Mouse (Mus musculus): Measurements from ENCODE around the gene Fa2h. TPM values are rescaled to one million over a fixed set of nuclear protein-coding genes. Genes with fewer than 3 reads are reported as not detected.
"Not testable (repeated sequence)": the region's sequence is repeated elsewhere in the genome, so short reads cannot be mapped to it uniquely, and the experiment has no call there.

Gene Fa2h
- total RNA-seq, 2 experiments from 2014 or later = 0.25 to 0.95 TPM

DNA sequence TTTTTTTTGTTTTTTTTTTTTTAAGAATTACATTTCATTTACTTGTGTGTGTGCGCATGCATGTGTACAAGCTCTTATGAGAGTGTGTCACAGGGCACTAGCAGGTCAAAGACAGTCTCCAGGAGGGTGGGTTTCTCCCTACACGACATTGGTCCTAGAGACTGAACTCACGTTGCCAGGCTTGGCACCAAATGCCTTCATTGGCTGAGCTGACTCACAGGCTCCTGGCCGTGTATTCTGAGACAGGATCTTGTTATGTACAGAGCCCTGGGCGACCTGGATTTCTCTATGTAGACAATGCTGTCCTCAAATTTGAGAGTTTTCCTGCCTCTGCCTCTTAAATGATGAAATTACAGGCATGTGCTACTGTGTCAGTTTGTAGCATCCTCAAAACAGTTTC is 33.7 kb downstream of the Fa2h start:
- no peak for DNase-seq (ENCODE audit: low spot score in 2 of 2)

DNA sequence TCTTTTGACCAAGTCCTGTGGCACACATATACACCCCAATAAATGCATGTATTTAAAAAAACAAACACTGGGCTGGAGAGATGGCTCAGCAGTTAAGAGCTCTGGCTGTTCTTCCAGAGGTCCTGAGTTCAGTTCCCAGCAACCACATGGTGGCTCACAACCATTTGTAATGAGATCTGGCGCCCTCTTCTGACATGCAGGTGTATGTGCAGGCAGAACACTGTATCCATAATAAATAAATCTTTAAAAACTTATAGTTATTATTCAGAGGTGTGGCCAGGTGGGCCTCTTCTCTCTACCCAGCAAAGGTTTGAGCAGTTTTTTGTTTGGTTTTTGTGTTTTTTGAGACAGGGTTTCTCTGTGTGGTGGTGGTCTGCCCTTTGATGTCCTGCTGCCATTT is 34.7 kb downstream of the Fa2h start:
- DNase-seq (ENCODE audit: low spot score in 2 of 2) = no peak

DNA sequence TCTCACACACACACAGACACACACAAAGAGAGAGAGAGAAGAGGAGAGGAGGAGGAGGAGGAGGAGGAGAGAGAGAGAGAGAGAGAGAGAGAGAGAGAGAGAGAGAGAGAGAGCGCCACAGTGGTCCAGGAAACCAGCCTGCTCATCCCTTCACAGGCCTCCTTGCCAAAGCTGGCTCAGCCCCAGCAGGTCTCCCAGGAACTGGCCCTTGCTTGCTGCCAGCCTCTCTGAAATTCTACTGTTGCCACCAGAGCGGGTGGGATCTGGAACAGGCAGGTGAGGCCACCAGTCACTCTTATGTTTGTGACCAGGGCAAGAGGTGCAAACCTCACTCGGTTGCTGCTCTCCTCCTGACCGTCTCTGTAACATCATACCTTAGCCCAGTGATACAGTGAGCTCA is 36.2 kb downstream of the Fa2h start:
- DNase-seq (ENCODE audit: low spot score in 2 of 2) = no peak

DNA sequence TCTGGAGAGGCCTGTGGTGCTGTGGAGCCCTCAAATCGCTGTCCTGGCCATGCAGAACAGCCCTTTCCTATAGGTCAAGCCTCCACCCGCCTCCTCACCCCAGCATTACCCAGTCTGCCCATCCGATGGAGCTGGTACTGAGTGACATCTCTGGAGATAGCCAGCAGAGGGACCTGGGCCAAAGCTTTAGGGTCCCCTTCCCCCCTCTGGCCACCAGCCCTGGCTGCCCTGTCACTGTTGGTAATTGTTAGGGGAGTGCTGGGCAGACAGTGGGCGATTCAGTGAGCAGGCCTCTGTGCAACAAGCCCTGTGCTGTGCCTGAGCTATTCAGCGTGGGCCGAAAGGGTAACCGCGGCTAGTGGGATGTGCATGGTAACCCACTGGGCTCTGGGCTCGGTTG is 40.1 kb downstream of the Fa2h start:
- DNase-seq (ENCODE audit: low spot score in 2 of 2) = no peak

DNA sequence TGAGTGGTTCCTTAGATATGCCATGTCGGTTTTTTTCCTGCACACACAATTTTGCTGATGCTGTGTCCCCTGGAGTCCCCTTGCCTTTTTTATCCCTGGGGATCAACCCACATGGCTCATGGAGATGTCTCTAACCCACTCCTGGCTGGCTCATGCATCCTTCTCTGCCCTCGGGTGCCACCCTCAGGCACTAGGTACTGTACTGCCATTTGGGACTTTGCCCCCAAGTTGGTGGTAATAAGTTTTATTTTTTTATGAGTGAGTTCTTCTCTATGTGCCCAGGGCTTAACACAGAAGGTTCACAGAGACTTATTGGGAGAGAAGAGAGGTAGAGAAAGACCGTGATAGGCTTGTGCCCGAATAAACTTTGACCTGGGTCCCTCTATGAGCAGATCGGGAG is 41.3 kb downstream of the Fa2h start:
- no peak for DNase-seq (ENCODE audit: low spot score in 2 of 2)

DNA sequence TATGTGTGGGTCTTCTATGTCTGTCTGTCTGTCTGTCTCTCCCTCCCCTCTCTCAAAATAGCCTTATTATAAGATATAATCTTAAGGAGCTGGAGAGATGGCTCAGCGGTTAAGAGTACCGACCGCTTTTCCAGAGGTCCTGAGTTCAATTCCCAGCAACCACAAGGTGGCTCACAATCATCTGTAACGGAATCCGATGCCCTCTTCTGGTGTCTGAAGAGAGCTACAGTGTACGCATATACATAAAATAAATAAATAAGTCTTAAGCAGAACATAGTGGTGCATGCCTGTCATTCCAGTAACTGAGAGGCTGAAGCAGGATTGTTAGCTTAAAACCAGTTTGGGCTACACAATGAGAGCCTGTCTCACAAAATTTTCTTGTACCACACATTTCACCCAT is 43.0 kb downstream of the Fa2h start:
- no peak for DNase-seq (ENCODE audit: low spot score in 2 of 2)

DNA sequence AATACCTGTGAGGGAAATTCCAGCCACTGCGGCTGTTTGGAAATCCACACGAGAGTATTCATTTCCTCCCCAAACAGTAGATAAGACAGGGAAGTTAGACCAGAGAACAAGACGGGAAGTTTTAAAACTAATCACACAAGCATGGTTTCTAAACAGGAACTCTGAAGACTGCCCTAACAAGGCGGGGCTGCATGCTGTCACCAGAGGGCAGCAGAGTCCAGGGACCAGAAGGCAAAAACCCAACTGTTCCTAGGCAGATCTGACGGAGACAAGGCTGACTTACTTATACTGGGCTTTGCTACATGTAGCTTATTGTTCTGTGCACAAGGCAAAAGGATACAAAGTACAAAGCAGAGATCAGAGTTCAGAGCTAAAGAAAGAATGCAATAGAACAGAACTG is 50.4 kb downstream of the Fa2h start:
- peak; percentile 59 to 73 for DNase-seq (ENCODE audit: low spot score in 2 of 2)

DNA sequence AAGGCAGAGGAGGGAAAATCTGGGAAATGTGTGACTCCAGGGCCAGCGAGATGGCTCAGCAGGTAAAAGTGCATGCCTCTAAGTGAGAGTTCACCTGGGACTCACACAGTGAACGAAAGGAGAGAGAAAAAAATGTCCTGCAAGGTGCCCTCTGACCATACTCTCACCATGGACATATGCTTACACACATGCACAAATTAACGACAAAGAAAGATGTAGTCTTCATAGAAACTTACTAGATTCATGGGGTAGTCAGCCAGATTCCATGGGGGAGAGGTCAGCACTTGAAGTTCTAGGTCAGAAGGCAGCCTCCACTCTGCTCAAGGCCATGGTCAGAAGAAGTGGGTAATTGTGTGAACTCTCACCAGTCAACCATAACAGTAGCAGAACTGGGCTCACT is 53.4 kb downstream of the Fa2h start:
- DNase-seq (ENCODE audit: low spot score in 2 of 2) = no peak

DNA sequence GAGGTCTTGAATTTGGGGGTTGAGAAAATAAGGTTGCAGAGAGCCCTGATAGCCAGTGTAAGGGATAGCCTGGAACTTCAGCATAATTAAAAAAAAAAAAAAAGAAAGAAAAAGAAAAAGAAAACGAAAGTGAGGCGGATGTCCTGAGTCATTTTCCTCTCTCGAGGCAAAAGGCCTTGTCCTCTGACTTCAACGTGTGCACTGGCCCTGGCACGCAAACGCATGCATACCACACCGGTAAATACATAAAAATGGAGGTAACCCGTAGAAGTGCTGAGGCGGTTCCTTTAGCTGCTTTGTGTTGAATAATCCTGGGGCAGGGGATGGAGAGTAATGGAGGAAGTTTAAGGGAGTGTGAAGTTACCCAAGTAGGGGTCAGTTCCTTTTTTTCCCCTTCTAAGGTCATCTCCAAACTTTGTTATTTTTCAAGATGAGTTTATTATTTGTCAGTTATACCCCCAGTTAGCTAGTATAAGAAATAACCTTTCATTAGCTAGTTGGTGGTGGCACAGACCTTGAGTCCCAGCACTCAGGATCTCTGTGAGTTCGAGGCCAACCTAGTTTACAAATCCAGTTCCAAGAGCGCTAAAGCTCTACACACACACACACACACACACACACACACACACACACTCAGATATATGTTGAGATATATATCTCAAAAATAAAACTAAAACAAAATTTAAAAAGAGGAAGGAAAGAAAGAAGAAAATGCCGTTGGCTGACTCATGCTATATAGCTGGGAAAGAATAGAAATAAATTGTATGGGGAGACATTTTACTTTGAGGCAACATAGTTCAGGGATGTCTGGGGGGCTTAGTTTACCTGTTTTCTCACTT is 55.0 kb downstream of the Fa2h start:
- DNase-seq (ENCODE audit: low spot score in 2 of 2) = no peak

DNA sequence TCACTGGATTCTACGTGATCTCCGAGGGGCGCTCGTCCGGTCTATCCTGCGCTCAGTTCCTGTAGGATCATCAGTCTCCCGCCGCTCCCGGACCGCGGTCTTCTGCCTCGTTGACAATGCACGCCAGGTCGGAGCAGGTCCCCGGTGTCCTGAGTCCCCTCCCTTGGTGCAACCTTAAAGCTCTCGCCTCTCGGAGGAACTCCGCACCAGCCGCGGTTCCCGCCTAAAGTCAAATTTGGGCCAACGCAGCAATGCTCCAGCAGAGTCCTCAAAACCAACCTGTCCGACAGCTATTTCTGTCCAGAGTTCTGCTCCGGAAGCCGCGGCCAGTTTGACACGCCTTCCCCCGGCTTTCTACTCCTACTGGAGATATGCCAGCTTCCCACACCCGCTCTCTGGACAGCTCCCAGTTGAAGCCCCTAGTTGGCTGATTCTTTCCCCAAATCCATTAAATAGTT is 55.7 kb downstream of the Fa2h start, which contains the start of gene Mlkl:
Gene Mlkl (minus strand): TSS at position 288 of the 458 bp plus-strand sequence.
- DNase-seq (ENCODE audit: low spot score in 2 of 2) = peak; percentile 39 to 44

DNA sequence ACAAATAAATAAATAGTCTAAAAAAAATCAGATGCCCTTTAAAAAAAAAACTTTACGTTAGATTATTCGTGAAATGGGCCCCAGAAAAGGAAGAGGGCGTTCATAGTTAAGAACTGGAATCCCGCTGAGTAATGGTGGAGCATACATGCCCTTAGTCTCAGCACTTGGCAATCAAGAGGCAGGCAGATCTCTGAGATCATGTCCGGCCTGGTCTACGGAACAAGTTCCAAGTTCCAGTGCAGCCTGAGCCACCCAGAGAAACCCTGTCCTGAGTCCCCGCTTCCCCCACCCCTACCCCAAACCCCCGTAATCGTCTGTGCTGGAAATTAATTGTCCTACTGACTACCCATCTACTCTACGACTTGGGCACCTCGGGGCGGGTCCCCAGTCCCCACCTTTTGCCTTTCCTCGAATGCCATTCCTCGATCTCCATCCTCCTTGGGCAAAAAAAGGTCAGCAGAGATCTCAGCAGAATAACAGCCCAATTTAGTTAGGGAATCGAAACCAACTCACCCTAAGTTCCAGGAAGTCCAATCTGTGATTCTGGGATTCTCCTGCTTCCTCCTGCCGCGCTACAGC is 56.2 kb downstream of the Fa2h start:
- no peak for DNase-seq (ENCODE audit: low spot score in 2 of 2)

DNA sequence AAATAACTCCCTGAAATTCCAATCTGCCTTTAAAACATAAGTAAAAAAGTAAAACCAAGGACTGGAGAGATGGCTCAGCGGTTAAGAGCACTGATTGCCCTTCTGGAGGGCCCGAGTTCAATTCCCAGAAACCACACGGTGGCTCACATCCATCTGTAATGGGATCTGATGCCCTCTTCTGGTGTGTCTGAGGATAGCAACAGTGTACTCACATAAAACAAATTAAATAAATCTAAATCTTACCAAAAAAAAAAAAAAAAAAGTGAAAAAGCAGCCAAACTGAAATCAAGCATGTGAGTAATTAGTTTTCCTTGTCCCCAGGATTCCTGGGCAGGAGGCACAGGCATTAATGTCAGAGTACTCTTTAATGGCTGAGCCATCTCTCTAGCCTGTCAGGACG is 56.9 kb downstream of the Fa2h start:
- no peak for DNase-seq (ENCODE audit: low spot score in 2 of 2)

DNA sequence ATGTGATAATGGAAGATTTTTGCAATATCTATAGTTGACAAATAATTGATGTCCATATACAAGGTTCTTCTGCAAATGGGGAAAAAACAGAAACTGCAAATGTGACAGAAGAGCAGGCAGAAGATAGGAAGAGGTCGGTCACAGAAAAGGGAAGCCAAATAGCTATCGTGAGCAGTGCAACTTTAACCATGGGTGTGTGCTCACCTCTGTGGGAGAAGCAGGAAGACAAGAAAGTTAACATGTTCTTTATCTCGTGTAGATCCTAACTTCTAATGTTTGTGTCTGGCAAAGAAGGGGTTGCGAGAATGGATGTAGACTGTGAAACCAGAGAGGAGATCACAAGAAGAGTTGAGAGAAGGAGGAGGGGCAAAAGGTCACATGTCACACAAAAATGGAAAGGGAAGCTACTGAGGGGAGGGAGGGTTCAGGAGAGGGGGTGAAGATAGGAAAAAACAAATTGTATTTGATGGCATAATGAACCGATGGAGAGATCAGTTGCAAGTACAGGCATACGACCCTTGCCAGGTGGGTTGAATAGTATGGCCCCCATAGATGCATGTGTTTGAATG is 68.3 kb downstream of the Fa2h start:
- DNase-seq (ENCODE audit: low spot score in 2 of 2) = no peak

DNA sequence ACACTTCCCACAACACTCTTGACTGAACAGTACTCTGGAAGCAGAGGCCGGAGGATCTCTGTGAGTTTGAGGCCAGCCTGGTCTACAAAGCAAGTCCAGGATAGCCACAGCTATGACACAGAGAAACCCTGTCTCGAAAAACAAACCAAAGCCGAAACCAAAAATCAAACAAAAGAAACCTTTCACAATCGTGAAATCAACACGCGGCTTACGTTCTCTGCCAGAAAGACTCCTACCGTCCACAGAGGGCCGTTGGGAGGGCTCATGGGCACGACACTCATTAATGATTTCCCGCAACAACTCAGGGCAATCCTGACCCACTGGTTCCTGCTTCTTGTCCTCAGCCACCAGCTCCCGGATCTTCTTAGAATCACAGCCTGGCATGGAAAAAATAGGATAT is 78.9 kb downstream of the Fa2h start:
- DNase-seq (ENCODE audit: low spot score in 2 of 2) = no peak

DNA sequence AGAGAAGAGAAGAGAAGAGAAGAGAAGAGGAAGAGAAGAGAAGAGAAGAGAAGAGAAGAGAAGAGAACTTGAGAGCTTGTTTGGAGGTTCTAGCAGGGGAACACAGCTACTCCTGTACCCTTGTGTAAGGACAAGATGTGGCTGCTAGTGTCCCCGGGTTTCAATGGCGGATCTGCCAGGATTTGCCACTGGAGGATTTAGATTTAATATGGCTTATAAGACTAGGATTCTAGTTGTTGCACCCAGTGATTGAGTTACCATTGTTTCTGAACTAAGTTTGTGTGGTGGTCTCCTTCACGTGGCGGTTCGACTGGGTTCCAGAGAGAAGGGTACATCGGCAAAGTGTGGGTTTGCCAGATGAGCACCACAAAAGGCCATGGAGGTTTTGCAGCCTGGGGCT is 79.7 kb downstream of the Fa2h start:
- not testable (repeated sequence) for DNase-seq (ENCODE audit: low spot score in 2 of 2)

DNA sequence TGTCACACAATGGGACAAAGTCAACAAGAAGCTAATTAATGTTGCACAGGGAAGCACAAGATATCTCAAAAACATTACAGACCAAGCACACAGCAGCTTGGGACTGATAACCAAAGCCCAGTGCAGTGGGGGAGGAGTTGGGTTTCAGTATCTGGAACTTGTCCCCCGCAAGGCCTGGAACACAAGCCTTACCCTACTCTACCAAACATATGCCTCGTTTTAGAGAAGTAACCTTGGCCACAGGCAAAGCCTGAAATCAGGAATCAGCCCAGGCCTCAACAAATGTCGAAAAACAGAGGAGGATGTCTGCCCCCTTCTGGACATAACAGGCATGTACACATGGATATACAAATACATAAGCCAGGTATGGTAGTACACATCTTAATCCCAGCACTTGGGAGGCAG is 80.9 kb downstream of the Fa2h start:
- no peak for DNase-seq (ENCODE audit: low spot score in 2 of 2)

DNA sequence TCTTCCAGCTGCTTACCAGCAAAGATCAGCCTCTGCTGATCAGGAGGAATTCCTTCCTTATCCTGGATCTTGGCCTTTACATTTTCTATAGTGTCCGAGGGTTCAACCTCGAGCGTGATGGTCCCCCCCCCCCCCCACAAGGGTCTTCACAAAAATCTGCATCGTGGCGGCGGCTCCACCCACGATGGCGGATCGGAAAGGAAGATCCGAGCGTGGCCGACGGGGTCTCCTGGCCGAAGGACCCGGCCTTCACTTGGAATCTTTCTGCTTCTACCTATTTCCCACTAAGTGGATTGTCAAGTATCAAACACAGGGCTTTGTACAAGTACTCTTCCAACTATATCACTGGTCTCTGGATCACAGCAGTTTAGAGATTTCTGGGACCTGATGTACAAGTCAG is 83.6 kb downstream of the Fa2h start:
- DNase-seq (ENCODE audit: low spot score in 2 of 2) = not testable (repeated sequence)

DNA sequence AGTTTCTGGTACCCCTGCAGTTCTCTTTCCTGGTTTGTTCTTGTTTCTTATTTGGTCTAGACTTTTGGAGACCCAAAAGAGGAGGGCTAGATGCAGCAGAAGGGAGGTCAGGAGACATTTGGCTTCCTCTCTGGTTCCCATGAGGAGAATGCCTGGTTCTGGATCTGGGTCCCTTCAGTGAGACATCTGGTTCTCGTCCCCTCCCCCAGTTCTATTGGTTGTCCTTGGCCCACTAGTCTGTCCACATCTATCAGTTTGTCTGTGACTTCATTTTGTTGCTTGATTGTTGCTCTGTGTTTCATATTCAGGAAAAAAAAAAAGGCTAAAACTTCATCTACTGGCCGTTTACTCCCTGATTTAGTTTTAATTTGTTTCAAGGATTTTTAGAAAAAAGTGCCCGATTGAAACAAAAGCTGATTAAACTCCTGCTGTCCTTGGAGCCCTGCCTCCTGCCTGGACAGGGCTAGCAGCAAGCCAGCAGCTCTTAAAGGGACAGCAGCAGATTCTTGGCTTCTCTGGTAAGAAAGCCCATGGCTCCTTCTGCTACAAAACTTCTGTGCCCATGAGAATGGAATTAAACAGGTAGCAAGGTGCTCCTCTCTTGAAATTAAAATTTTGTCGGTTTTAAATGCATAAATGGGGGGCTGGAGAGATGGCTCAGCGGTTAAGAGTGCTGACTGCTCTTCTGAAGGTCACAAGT is 88.4 kb downstream of the Fa2h start:
- no peak for DNase-seq (ENCODE audit: low spot score in 2 of 2)

DNA sequence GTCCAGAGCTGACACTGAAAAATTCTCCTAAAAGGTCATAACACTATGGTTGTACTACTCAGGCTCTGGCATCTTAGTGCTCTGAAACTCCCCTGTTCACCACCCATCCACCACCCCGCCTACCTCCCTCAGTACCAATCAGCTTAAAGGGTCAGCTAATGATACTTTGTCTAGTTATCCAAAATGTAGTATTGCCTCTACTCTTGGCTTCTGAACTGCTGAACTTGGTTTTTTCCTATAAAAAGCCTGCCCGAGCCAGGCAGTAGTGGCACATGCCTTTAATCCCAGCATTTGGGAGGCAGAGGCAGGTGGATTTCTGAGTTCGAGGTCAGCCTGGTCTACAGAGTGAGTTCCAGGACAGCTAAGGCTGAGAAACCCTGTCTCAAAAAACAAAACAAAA is 89.3 kb downstream of the Fa2h start:
- DNase-seq (ENCODE audit: low spot score in 2 of 2) = no peak

DNA sequence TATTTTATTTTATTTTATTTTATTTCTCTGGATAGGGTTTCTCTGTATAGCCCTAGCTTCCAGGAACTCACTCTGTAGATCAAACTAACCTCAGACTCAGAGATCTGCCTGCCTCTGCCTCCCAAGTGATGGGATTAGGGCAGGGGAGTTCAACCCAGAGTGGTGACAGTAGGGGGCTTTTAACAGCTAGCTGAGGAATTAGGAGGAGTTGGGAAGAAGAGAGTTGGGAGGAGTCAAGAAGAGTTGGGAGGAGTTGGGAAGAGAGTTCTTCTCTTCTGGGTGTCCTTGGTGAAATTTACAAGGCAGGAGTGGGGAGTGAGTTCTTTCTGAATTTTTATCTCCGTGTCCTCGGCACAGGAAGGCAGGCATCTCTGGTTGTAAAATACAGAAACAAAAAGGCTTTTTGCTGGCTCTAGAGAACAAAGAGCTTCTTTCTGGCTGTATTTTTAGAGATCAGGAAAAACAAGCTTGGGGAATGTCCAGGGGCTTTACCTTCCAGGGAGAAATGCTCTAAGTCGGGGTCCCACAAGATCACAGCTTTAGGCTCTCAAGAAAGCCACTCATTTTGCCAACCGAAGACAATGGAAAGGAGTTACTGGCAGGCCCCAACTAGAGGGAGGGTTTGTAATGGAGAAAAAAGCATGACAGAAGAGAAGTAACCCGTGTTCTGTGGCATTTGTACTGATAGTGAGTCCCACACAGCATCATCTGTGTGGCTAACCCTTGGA is 90.4 kb downstream of the Fa2h start:
- DNase-seq (ENCODE audit: low spot score in 2 of 2) = not testable (repeated sequence)
